Mouse (Mus musculus) embryonic facial prominence, embryonic 11.5 days (tissue): Measurements from ENCODE around the gene Rrm1. TPM values are rescaled to one million over a fixed set of nuclear protein-coding genes. Genes with fewer than 3 reads are reported as not detected.
A peak's percentile ranks its signal among the peaks of the same experiment; 100 is the strongest.
"Not testable (repeated sequence)": the region's sequence is repeated elsewhere in the genome, so short reads cannot be mapped to it uniquely, and the experiment has no call there.

Experiments used
- ATAC-seq: fragments of 200-750 bp; cut with Nextera tagmentation; replicated peaks from 2 replicates; pipeline ENCODE4 v1.8.0; 2017; ENCODE audit warnings: low read depth; ENCODE audit not compliant: insufficient number of reproducible peaks, low FRiP score, low TSS enrichment
- DNase-seq: peaks from one replicate; pipeline ENCODE4 v3.0.0-alpha.2; 2015; ENCODE audit warnings: low spot score
- H3K27ac ChIP-seq: fragments of 300-500 bp; sonication (generic); replicated peaks from 2 replicates; pipeline ENCODE4 v1.5.1; 2014; ENCODE audit warnings: mild to moderate bottlenecking, low read depth, low read length, control low read depth
- H3K27me3 ChIP-seq: fragments of 300-500 bp; sonication (generic); 2 replicates; pipeline ENCODE4 v1.6.1; 2014; ENCODE audit warnings: mild to moderate bottlenecking, low read length, moderate library complexity, mixed read lengths; ENCODE audit not compliant: control insufficient read depth, insufficient read depth
- H3K36me3 ChIP-seq: fragments of 300-500 bp; sonication (generic); replicated peaks from 2 replicates; pipeline ENCODE4 v1.6.1; 2014; ENCODE audit warnings: low read depth, mild to moderate bottlenecking, low read length, moderate library complexity, mixed read lengths; ENCODE audit not compliant: control insufficient read depth, insufficient read depth
- H3K4me1 ChIP-seq: fragments of 300-500 bp; sonication (generic); 2 replicates; pipeline ENCODE4 v1.6.1; 2014; ENCODE audit warnings: low read length, mixed read lengths; ENCODE audit not compliant: control insufficient read depth, insufficient read depth
- H3K4me2 ChIP-seq: fragments of 300-500 bp; sonication (generic); 2 replicates; pipeline ENCODE4 v1.6.1; 2014; ENCODE audit warnings: low read depth, mild to moderate bottlenecking, control low read depth, low read length, moderate library complexity
- H3K4me3 ChIP-seq: fragments of 300-500 bp; sonication (generic); 2 replicates; pipeline ENCODE4 v1.5.1; 2014; ENCODE audit warnings: low read depth, low read length, control low read depth
- H3K9ac ChIP-seq: fragments of 300-500 bp; sonication (generic); replicated peaks from 2 replicates; pipeline ENCODE4 v1.6.1; 2014; ENCODE audit warnings: mild to moderate bottlenecking, control low read depth, low read length
- H3K9me3 ChIP-seq: fragments of 300-500 bp; sonication (generic); replicated peaks from 2 replicates; pipeline ENCODE4 v1.6.1; 2016; ENCODE audit warnings: mild to moderate bottlenecking, low read length, inconsistent platforms, mixed read lengths; ENCODE audit not compliant: control insufficient read depth
- WGBS: fragments of 180-500 bp; shearing (Covaris S2); extraction: QIAGEN DNeasy Blood & Tissue Kit; methylation state at CpG from one replicate; pipeline ENCODE4 v1.1.7; 2014; 5-methylcytosine and 5-hydroxymethylcytosine counted together
- polyA plus RNA-seq: library from polyadenylated mRNA; unstranded; fragments of >200 nt; fragmentation: Nextera tagmentation; extraction: Ambion mirVana; gene quantifications from 2 replicates; pipeline ENCODE4 v1.2.1, GENCODE M21; 2014

Rrm1 gene
- polyA plus RNA-seq, 1 experiment from 2014 or later, result 246 TPM

- no peak for ATAC-seq
- Histone ChIP-seq H3K4me1 (no peaks in the 10 kb centered on the region), H3K9ac (no peak overlapping the region), H3K36me3 (no peaks in the 10 kb centered on the region), H3K27me3 (no peaks in the 10 kb centered on the region), H3K9me3 (no peaks in the 10 kb centered on the region), H3K4me3 (no peak overlapping the region), H3K27ac (no peak overlapping the region), H3K4me2 (no peak overlapping the region)
- no peak for DNase-seq
- 86% methylated on average over 5 of the region's 5 CpGs for WGBS
Observed at GRCm38 (mm10) chr7:102479368-102480078, 38.0 kb downstream of the Rrm1 start.

- no peaks in the 10 kb centered on the region for H3K36me3 ChIP-seq
- no peak overlapping the region for H3K9ac ChIP-seq
- H3K27ac ChIP-seq, result no peak overlapping the region
- WGBS, result 83% methylated on average over 4 of the region's 4 CpGs
- H3K4me3 ChIP-seq, result no peak overlapping the region
- no peaks in the 10 kb centered on the region for H3K4me1 ChIP-seq
- H3K9me3 ChIP-seq, result no peaks in the 10 kb centered on the region
- no peak overlapping the region for H3K4me2 ChIP-seq
- no peaks in the 10 kb centered on the region for H3K27me3 ChIP-seq
- no peak for DNase-seq
- ATAC-seq, result no peak
Observed at GRCm38 (mm10) chr7:102480821-102481220, 39.3 kb downstream of the Rrm1 start.

- no peaks in the 10 kb centered on the region for H3K4me1 ChIP-seq
- WGBS, result 89% methylated on average over 4 of the region's 4 CpGs
- H3K4me3 ChIP-seq, result no peak within 1 kb of the TSS
- H3K27me3 ChIP-seq, result no peaks in the 10 kb centered on the region
- H3K36me3 ChIP-seq, result no peaks in the 10 kb centered on the region
- H3K27ac ChIP-seq, result no peak within 1 kb of the TSS
- H3K9ac ChIP-seq, result no peak within 1 kb of the TSS
- ATAC-seq (no peak), DNase-seq (no peak)
- H3K4me2 ChIP-seq, result no peak within 1 kb of the TSS
- no peaks in the 10 kb centered on the region for H3K9me3 ChIP-seq
Observed at GRCm38 (mm10) chr7:102481579-102481978, 40.1 kb downstream of the Rrm1 start, which contains the start of gene Olfr543. Olfr543 (minus strand) TSS chr7:102481679.

- no peak overlapping the region for H3K27ac ChIP-seq
- ATAC-seq, result no peak
- DNase-seq, result no peak
- WGBS, result 98% methylated on average over 2 of the region's 2 CpGs
- H3K36me3 ChIP-seq, result no peaks in the 10 kb centered on the region
- H3K27me3 ChIP-seq, result no peaks in the 10 kb centered on the region
- H3K9ac ChIP-seq, result no peak overlapping the region
- H3K4me1 ChIP-seq, result no peaks in the 10 kb centered on the region
- H3K9me3 ChIP-seq, result no peaks in the 10 kb centered on the region
- H3K4me2 ChIP-seq, result no peak overlapping the region
- no peak overlapping the region for H3K4me3 ChIP-seq
Observed at GRCm38 (mm10) chr7:102483665-102484064, 42.2 kb downstream of the Rrm1 start.

GRCm38 (mm10) chr7:102484766-102485165 is 43.3 kb downstream of the Rrm1 start:
- H3K9me3 ChIP-seq, H3K27me3 ChIP-seq, H3K36me3 ChIP-seq, DNase-seq, H3K4me2 ChIP-seq, H3K27ac ChIP-seq, H3K4me3 ChIP-seq, H3K4me1 ChIP-seq, H3K9ac ChIP-seq: not testable (repeated sequence)
- 0 out of 2 replicates have a peak, but pooled peaks have one; percentile 32 for ATAC-seq
- WGBS, result 65% methylated on average over 6 of the region's 8 CpGs

- Histone ChIP-seq H3K36me3 (no peaks in the 10 kb centered on the region), H3K27ac (no peak overlapping the region), H3K9me3 (no peaks in the 10 kb centered on the region), H3K4me2 (no peak overlapping the region), H3K4me1 (no peaks in the 10 kb centered on the region), H3K4me3 (no peak overlapping the region), H3K9ac (no peak overlapping the region), H3K27me3 (no peaks in the 10 kb centered on the region)
- no peak for DNase-seq
- no peak for ATAC-seq
- WGBS, result 80% methylated on average over 1 of the region's 1 CpGs
Observed at GRCm38 (mm10) chr7:102486105-102486504, 44.6 kb downstream of the Rrm1 start.

GRCm38 (mm10) chr7:102488161-102488560 is 46.7 kb downstream of the Rrm1 start, which contains the start of gene Olfr544:
Olfr544 (minus strand) TSS chr7:102488313.
- Histone ChIP-seq H3K4me2 (no peak within 1 kb of the TSS), H3K27me3 (no peaks in the 10 kb centered on the region), H3K9me3 (no peaks in the 10 kb centered on the region), H3K36me3 (no peaks in the 10 kb centered on the region), H3K4me1 (no peaks in the 10 kb centered on the region), H3K27ac (no peak within 1 kb of the TSS), H3K9ac (no peak within 1 kb of the TSS), H3K4me3 (no peak within 1 kb of the TSS)
- no peak for ATAC-seq
- 50% methylated on average over 1 of the region's 1 CpGs for WGBS
- DNase-seq, result no peak

GRCm38 (mm10) chr7:102494416-102494815 is 52.9 kb downstream of the Rrm1 start:
- not testable (repeated sequence) for H3K4me3 ChIP-seq, H3K4me2 ChIP-seq, H3K9ac ChIP-seq, H3K27ac ChIP-seq, H3K27me3 ChIP-seq, H3K9me3 ChIP-seq, DNase-seq, H3K36me3 ChIP-seq, H3K4me1 ChIP-seq
- 59% methylated on average over 7 of the region's 7 CpGs for WGBS
- 0 out of 2 replicates have a peak, but pooled peaks have one; percentile 6 for ATAC-seq
